8 mouse cellular contexts compared by ENCODE assay signal in genomic region chr10:120745138-120745856, GRCm38 (mm10).
A peak's percentile ranks its signal among the peaks of the same experiment; 100 is the strongest.
DNase-seq lines count a peak whose midpoint lies in the region; ATAC-seq lines count a peak whose summit lies in the region.

No protein-coding gene starts in this region.

- H3K9ac ChIP-seq in heart, embryonic 12.5 days = peak overlapping the region; percentile 70
- peak overlapping the region; percentile 60 for H3K9ac ChIP-seq in limb, embryonic 12.5 days (replicated peaks)
- H3K9ac ChIP-seq in midbrain, embryonic 11.5 days (ENCODE audit: low read length) = peak overlapping the region; percentile 63
- H3K9ac ChIP-seq in stomach, embryonic 14.5 days (replicated peaks; ENCODE audit: low read depth, low read length) = peak overlapping the region; percentile 18

- no peaks in the 10 kb centered on the region for H3K9me3 ChIP-seq in heart, embryonic 12.5 days (replicated peaks)
- no peaks in the 10 kb centered on the region for H3K9me3 ChIP-seq in limb, embryonic 12.5 days
- H3K9me3 ChIP-seq in midbrain, embryonic 11.5 days (ENCODE audit: control insufficient read depth, low read length) = no peaks in the 10 kb centered on the region
- no peaks in the 10 kb centered on the region for H3K9me3 ChIP-seq in stomach, embryonic 14.5 days (ENCODE audit: control insufficient read depth, low read depth, low read length)

- H3K27me3 ChIP-seq in heart, embryonic 12.5 days (replicated peaks) = no peaks in the 10 kb centered on the region
- H3K27me3 ChIP-seq in limb, embryonic 12.5 days = no peaks in the 10 kb centered on the region
- H3K27me3 ChIP-seq in midbrain, embryonic 11.5 days (ENCODE audit: control insufficient read depth, insufficient read depth, low read length) = peaks cover 6% of the 10 kb centered on the region; the same call in 1 of the 2 replicates
- no peaks in the 10 kb centered on the region for H3K27me3 ChIP-seq in stomach, embryonic 14.5 days (ENCODE audit: control insufficient read depth, insufficient read depth, low read length)

- peak overlapping the region; percentile 77 for H3K4me2 ChIP-seq in heart, embryonic 12.5 days
- peak overlapping the region; percentile 63 for H3K4me2 ChIP-seq in limb, embryonic 12.5 days
- H3K4me2 ChIP-seq in midbrain, embryonic 11.5 days = peak overlapping the region; percentile 46
- peak overlapping the region; percentile 49 for H3K4me2 ChIP-seq in stomach, embryonic 14.5 days (replicated peaks; ENCODE audit: low read depth, low read length)

- peak; percentile 34 for DNase-seq in urinary bladder, postnatal 14 days (ENCODE audit: low spot score)
- DNase-seq in urinary bladder, postnatal 4 days (ENCODE audit: low spot score in 2 of 2) = no peak
- DNase-seq in fibroblast of lung, adult 2 months (ENCODE audit: low read depth) = peak; percentile 81
- DNase-seq in kidney, adult 9 months = peak; percentile 83
- DNase-seq in midbrain, embryonic 11.5 days (ENCODE audit: low spot score, missing footprints) = peak; percentile 97

- peak overlapping the region; percentile 35 for H3K4me3 ChIP-seq in heart, embryonic 12.5 days
- H3K4me3 ChIP-seq in limb, embryonic 12.5 days (replicated peaks) = peak overlapping the region; percentile 35
- H3K4me3 ChIP-seq in midbrain, embryonic 11.5 days (ENCODE audit: low read depth, low read length) = peak overlapping the region; percentile 17; the same call in 1 of the 2 replicates
- H3K4me3 ChIP-seq in stomach, embryonic 14.5 days (ENCODE audit: low read depth, low read length) = peak overlapping the region; percentile 23

- WGBS in heart, embryonic 12.5 days = 8% methylated on average over 18 of the region's 18 CpGs
- WGBS in limb, embryonic 12.5 days = 6% methylated on average over 18 of the region's 18 CpGs
- WGBS in midbrain, embryonic 11.5 days = 4% methylated on average over 18 of the region's 18 CpGs
- 8% methylated on average over 18 of the region's 18 CpGs for WGBS in stomach, embryonic 14.5 days

- ATAC-seq in heart, embryonic 12.5 days (ENCODE audit: insufficient number of reproducible peaks, low FRiP score) = peak; percentile 80
- ATAC-seq in limb, embryonic 12.5 days (ENCODE audit: insufficient number of reproducible peaks, insufficient read depth, low FRiP score, low TSS enrichment, low read depth) = peak; percentile 85
- peak; percentile 93 for ATAC-seq in midbrain, embryonic 11.5 days (ENCODE audit: low FRiP score)
- peak; percentile 80 for ATAC-seq in stomach, embryonic 14.5 days (ENCODE audit: insufficient number of reproducible peaks, insufficient read depth, low FRiP score, low read depth)

- peak overlapping the region; percentile 33 for H3K27ac ChIP-seq in heart, embryonic 12.5 days (ENCODE audit: poor library complexity, severe bottlenecking)
- H3K27ac ChIP-seq in limb, embryonic 12.5 days = peak overlapping the region; percentile 97
- H3K27ac ChIP-seq in midbrain, embryonic 11.5 days (ENCODE audit: low read depth, low read length) = peak overlapping the region; percentile 65
- peak overlapping the region; percentile 68; the same call in 1 of the 2 replicates for H3K27ac ChIP-seq in stomach, embryonic 14.5 days (ENCODE audit: low read length)

- H3K4me1 ChIP-seq in heart, embryonic 12.5 days (replicated peaks) = peaks cover 19% of the 10 kb centered on the region
- H3K4me1 ChIP-seq in limb, embryonic 12.5 days (replicated peaks) = peaks cover 53% of the 10 kb centered on the region
- peaks cover 8% of the 10 kb centered on the region; the same call in 1 of the 2 replicates for H3K4me1 ChIP-seq in midbrain, embryonic 11.5 days (ENCODE audit: control insufficient read depth, insufficient read depth, low read length)
- H3K4me1 ChIP-seq in stomach, embryonic 14.5 days (ENCODE audit: control insufficient read depth, insufficient read depth, low read length) = peaks cover 16% of the 10 kb centered on the region

- H3K36me3 ChIP-seq in heart, embryonic 12.5 days = no peaks in the 10 kb centered on the region
- H3K36me3 ChIP-seq in limb, embryonic 12.5 days = no peaks in the 10 kb centered on the region
- H3K36me3 ChIP-seq in midbrain, embryonic 11.5 days (ENCODE audit: control insufficient read depth, insufficient read depth, low read length) = no peaks in the 10 kb centered on the region
- no peaks in the 10 kb centered on the region for H3K36me3 ChIP-seq in stomach, embryonic 14.5 days (ENCODE audit: control insufficient read depth, insufficient read depth, low read length)

Comparison
In these comparisons a context has a peak if more than half of its experiments do, and no peak if none do; other contexts are left out.
1. DNase-seq: peak in urinary bladder, postnatal 14 days (single experiment), fibroblast of lung, adult 2 months (single experiment), kidney, adult 9 months (single experiment) and midbrain, embryonic 11.5 days (single experiment); none in urinary bladder, postnatal 4 days (0 of 2).
2. H3K27ac ChIP-seq: peak in every context shown above with its lines; median percentile 97 in limb, embryonic 12.5 days; 68 in stomach, embryonic 14.5 days; 65 in midbrain, embryonic 11.5 days; 33 in heart, embryonic 12.5 days.
3. H3K9ac ChIP-seq: peak in every context shown above with its lines; median percentile 70 in heart, embryonic 12.5 days; 63 in midbrain, embryonic 11.5 days; 60 in limb, embryonic 12.5 days; 18 in stomach, embryonic 14.5 days.
4. Peak in every context shown above with its lines, with median percentiles within 50 percentile points of each other: ATAC-seq, H3K4me2 ChIP-seq and H3K4me3 ChIP-seq.